Mouse (Mus musculus) liver, adult 2 months (tissue): ENCODE measurements around the gene Pcare.

ENCODE experiments used
- CTCF ChIP-seq: fragments of 200-500 bp; IDR thresholded peaks from 2 replicates; pipeline ENCODE4 v1.5.1; 2011; ENCODE audit warnings: low read depth, low read length, control low read depth
- POLR2A ChIP-seq: fragments of 200-500 bp; IDR thresholded peaks from 2 replicates; pipeline ENCODE4 v1.6.1; 2011; ENCODE audit warnings: low read length, control low read depth; ENCODE audit not compliant: insufficient read depth; ENCODE audit errors: extremely low read depth

- no peak for TF ChIP-seq CTCF
- no peak for TF ChIP-seq POLR2A
These were observed 40.4 kb downstream of the Pcare start for GRCm38 (mm10) chr17:71712279-71712678.
